Mouse (Mus musculus) gastrocnemius, adult 18-20 months (tissue): ENCODE measurements at regions not wholly inside any gene's neighbourhood (a gene's known extent, or its start where the extent isn't known, plus 50 kb on each side); places are given as distances from the start of the nearest gene placed in this dataset.

Experiments used
- DNase-seq: peaks from one replicate; pipeline ENCODE4 v3.0.0; 2021; ENCODE audit warnings: low spot score

DNA sequence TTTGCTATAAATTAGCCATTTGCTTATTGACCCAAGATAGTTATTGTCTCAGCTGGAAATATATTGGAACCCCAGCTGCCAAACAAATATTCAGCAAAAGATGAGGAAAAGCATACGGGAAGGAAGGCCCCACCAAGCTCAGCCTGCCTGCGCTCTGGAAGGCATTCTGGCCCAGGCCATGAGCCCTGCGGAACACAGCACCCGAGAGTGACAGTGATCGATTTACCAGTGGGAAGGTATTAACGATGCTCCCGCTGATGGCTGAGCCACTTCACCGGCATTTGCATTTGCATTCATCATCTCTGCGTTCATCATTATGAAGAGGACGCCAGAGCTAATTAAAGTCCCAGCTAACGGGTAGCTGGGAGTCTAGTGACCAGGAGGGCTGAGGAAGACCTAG is 174.8 kb downstream of the Irx2 start:
- DNase-seq: no peak

- DNase-seq: no peak
These were observed 180.6 kb downstream of the Irx2 start for GRCm38 (mm10) chr13:72809226-72809625.

DNA sequence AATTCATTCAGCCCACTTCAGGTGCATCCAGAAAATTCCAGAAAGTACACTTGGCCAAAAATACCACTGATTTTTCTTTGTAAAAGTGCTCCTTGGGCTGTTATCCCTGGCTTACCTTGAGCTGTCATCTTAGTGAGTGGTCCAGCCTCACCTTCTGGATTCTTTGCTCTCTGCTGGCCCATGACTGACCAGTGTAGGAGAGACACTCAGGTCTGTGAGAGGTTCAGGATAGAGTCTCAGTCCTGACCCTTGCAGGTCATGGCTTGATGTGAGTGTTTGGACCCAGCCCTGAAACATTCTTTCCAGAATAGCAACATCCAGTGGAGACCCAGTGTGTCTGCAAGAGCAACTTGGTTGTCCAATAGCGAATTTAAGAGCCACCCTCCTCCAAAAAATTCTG is 182.0 kb downstream of the Irx2 start:
- DNase-seq: no peak

DNA sequence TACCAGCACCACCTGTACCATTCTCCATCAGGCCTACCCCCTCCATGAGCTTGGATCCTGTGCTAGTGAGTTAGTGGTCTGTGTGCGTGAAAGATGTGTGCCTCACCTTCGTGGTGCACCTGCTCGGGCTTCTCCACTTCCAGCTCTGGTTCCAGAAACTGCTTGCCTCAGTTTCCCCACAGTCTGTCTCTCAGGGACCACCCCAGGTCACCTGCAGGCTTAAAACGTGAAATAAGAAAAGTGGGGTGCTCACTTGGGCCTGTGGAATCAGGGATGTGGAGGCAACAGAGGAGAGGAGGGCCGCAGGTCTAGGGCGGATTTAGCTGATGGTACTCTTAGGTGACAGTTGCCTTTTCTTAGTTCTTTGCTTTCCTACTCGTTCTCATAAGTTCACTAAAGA is 186.0 kb downstream of the Irx2 start:
- no peak for DNase-seq

- DNase-seq: no peak
These were observed 186.8 kb downstream of the Irx2 start for GRCm38 (mm10) chr13:72815236-72815932.

DNA sequence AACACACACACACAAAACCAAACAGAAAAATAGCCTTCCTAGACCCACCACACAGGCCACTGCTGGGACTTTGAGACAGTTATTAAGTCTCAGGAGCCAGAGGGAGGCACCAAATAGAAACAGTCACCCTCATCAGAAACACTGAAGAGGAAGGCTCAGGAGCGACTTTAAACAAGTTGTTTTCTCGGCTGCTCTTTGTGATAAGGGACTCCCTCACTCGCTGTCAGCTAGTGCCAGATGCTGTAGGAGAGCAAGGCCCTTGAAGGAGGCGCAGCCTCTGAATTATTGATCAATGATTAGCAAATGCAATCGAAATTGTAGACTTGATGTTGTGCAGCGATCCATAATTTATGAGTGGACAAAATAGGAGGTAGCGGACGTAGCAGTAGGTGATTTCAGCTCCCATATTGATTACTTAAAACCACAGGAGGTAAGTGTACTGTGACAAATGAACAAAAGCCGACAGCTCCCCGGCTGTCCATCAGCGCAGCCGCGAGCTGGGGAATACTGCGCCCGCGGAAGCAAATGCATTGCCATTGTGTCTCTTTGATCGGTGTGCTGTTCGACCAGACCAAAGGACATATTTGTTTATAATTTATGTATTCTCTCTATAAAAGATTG is 187.4 kb downstream of the Irx2 start:
- DNase-seq: no peak

GRCm38 (mm10) chr13:72816856-72817255 is 188.2 kb downstream of the Irx2 start:
- no peak for DNase-seq

GRCm38 (mm10) chr13:72817521-72817920 is 188.9 kb downstream of the Irx2 start:
- DNase-seq: no peak

- no peak for DNase-seq
These were observed 189.3 kb downstream of the Irx2 start for GRCm38 (mm10) chr13:72817930-72818329.

- DNase-seq: no peak
These were observed 198.0 kb downstream of the Irx2 start for GRCm38 (mm10) chr13:72826613-72827012.

DNA sequence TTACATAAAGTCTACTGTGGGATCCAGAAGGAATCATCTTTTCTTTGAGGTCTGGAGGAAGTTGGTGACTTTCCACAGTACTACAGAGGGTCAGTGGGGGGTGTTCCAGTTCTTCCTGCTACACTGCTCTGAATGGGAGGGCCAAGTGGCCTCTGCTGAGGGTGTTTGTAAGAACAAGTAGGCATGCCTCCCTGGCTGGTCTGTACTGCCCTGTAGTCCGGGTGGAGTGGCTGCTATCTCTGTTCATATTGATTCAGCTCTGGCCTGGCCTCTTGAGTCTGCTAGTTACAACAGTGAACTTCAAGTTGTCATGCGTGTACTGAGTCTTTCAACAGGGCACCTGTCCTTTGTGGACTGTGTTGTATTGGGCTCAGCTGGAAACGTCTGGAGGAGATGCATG is 200.7 kb downstream of the Irx2 start:
- DNase-seq: no peak

GRCm38 (mm10) chr13:72833326-72833725 is 204.7 kb downstream of the Irx2 start:
- DNase-seq: no peak

DNA sequence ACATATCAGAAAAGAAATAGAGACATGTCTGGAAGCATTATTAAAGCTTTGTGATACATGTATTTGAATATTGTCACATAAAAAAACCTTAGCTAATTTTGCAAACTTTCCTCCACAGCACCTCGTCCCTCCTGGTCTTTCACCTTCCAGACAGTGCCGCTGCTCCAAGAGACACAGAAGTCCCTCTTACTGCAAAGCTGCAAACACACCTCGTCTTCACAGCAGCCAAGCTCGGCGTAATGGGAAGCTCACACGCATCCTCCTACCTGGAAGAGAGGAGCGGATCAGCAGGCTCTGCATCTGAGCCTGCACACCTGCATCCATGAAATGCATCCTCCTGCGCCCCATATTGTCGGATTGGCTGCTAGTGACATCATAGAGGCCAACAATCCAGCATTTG is 208.4 kb downstream of the Irx2 start:
- DNase-seq: no peak

- no peak for DNase-seq
These were observed 219.5 kb downstream of the Irx2 start for GRCm38 (mm10) chr13:72848097-72848496.

- DNase-seq: no peak
These were observed 221.2 kb downstream of the Irx2 start for GRCm38 (mm10) chr13:72849841-72850240.

DNA sequence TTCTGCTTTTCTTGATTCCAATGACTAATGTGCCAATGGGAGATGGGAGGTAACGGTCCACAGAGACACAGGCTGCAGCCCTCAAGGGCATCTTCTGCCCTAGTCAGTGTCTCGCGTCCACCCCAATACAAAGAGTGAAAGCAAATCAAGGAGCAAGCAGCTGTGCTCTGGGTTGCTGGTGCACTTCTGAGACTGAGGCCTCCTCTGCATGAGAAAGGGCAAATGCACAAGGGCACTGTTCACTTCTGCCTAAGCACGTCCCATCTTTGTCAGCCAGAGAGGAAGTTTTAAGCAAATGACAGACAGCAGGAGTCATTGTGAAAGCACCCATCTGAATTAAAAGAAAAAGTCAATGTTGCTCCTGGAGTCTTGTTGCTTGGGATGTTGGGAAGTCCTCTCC is 224.3 kb downstream of the Irx2 start:
- no peak for DNase-seq

DNA sequence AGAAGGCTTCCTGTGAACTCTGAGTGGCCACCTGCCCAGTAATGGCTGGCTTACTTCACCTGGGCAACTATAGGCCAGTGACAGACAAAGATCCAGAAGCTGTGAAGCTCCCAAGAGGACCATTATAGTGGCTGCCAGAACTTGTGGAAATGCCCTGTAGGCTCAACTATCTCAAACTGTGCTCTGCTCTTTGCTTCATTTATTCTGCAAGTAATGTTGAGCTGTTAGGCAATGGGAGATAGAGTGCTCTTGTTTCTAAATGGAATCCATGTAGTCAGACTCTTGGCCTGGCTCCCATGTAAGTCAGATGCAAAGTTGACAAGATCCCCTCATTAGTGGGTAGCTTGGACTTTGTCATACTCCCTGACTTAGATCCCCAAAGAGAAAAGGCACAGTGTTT is 247.3 kb downstream of the Irx2 start:
- no peak for DNase-seq

DNA sequence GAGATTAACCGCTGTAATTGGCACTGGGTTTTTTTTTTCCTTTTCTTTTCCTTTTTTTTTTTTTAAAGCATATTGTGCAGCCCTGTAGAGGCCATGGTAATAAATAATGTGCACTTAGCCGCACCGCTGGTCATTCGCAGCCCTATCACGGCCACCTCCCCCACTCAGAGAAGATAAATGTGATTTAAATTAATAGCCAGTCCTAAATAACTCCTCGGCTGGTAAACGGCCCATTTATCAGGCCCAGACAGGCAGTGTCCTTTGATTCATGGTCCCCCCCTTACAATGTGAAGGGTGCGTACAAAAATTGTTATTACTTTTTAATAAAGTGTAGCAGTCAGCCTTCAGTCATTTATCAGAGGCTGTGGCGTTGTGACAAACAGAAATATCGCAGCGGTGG is 266.4 kb downstream of the Irx2 start:
- DNase-seq: no peak

DNA sequence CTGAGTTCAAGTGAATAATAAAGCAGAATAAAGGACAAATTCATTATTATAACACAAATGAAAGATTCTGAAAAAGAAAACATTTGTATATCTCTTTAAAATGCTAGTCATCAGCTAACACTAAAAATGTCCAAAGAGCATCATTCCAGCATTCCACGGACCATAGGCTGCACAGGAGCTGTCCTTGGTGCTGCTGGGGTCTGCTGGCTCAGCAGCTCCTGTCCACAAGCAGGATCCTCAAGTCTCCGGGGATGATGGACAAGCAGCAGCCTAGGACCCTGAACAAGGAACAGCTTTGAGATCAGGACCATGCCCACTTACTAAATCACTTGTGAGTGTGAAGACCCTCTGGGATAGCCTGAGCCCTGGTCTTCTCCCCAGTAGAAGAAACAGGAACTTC is 274.0 kb downstream of the Irx2 start:
- no peak for DNase-seq

GRCm38 (mm10) chr13:72918895-72919294 is 290.3 kb downstream of the Irx2 start:
- DNase-seq: no peak

GRCm38 (mm10) chr13:72920368-72920767 is 291.7 kb downstream of the Irx2 start:
- DNase-seq: no peak

DNA sequence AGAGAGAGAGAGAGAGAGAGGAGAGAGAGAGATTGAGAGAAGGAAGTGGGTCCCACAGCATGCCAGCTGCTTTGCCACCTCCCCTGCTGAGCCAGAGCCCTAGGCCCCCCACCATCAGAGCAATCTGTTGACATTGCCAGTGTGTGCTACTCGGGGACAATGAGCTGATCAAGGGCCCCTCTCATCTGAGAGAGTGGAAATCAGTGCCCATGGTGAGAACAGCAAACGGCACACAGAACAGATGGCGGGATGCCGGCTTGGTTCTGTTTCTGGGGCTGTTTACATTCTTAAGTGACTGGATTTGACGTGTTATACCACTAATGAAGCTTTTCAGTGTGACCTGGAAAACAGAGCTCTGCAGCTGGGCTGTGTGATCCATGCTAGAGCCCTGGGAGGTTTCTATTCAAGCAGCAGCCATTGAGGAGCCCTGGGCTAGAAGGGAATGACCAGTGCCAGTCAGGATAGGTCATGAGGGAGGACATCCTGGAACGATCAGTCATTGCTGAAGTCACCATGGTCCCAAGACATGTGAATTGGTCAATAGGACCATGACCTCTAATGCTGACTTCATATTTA is 296.0 kb downstream of the Irx2 start:
- no peak for DNase-seq

- no peak for DNase-seq
These were observed 308.6 kb downstream of the Irx2 start for GRCm38 (mm10) chr13:72937246-72937645.
